Mouse (Mus musculus): ENCODE data around the gene Pdxdc1.
"Not testable (repeated sequence)": the region's sequence is repeated elsewhere in the genome, so short reads cannot be mapped to it uniquely, and the experiment has no call there.

Pdxdc1 gene

GRCm38 (mm10) chr16:13902888-13903483 lies at the start of gene Pdxdc1, which contains the start of gene Mpv17l:
Gene Pdxdc1, minus strand, starts transcription at chr16:13903131.
Gene Mpv17l, plus strand, starts transcription at chr16:13903161.
- DNase-seq (ENCODE audit: extremely low read depth, insufficient read length, low spot score) = peak; percentile 100

DNA sequence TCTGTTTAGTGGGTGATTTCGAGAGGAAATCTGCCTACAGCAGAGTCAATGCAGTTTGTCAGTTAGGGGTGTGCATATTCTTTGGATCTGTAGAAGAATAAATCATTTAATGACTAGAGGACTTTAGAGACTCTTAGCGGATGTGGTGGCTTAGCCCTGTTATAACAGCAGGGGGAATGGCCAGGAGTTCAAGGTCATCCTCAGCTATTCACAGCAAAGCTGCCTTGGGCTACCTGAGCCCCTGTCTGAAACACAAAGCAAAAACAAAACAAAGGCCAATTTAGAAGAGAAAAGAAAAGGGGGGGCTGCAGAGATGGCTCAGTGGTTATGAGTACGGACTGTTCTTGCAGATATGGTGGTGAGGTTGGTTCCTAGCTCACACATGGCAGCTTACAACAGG lies 48.3 kb upstream of the Pdxdc1 start:
- no peak for DNase-seq (ENCODE audit: extremely low read depth, insufficient read length, low spot score)

DNA sequence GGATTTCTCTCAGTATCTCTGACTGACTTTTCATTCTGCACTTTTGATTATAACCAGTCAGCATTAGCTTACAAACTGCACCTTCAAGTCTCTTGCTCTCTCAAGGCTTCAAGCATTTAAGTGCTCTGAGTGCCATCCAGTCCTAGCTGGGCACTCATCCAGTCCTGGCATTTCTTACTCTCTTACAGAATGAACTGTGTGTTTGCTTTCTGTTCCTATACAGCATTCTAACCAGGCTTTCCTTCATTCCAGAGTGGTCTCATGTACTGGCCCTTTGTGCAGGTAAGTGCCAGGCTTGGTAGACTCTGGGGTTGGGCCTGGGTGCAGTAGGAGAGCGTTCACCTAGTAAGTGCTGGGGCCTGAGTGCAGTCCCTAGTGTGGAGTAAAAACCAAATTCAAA lies 43.4 kb upstream of the Pdxdc1 start:
- no peak for DNase-seq (ENCODE audit: extremely low read depth, insufficient read length, low spot score)

DNA sequence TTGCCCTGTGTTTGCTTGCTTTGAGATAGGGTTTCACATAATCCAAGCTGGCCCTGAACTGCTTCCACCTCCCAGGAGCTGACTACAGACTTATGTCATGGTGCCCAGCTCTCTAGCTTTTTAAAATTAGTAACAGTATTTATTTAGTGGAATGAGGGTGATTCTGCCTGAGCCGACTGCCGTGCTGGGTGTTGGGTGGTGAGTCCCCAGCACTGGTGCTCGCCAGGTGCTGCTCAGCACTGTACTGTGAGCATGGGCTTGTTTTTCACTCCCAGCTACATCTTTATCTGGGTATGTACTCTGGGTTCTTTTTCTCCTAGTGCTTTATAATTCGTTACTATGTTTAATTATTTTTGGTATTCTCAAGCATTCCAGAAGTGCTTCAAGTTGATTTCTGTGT lies 42.2 kb upstream of the Pdxdc1 start:
- DNase-seq (ENCODE audit: extremely low read depth, insufficient read length, low spot score) = no peak

GRCm38 (mm10) chr16:13944752-13945151 lies 41.8 kb upstream of the Pdxdc1 start:
- no peak for DNase-seq (ENCODE audit: extremely low read depth, insufficient read length, low spot score)

DNA sequence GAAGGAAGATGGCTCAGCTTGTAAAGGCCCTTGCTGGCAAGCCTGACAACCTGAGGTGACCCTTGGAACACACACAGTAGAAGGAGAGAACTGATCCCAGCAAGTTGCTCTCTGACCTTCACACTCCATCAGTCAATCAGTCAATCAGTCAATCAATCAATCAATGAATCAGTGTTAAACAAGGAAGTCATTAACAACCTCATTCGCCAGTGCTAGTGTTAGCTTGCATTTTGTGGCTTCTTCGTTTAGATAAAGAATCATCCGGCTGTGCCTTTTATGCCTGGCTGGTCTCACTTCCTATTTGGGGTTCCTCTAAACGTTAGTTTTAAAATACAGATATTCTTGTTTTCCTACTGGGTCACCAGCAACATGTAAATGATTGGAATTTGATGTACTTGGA lies 41.2 kb upstream of the Pdxdc1 start:
- DNase-seq (ENCODE audit: extremely low read depth, insufficient read length, low spot score) = no peak

DNA sequence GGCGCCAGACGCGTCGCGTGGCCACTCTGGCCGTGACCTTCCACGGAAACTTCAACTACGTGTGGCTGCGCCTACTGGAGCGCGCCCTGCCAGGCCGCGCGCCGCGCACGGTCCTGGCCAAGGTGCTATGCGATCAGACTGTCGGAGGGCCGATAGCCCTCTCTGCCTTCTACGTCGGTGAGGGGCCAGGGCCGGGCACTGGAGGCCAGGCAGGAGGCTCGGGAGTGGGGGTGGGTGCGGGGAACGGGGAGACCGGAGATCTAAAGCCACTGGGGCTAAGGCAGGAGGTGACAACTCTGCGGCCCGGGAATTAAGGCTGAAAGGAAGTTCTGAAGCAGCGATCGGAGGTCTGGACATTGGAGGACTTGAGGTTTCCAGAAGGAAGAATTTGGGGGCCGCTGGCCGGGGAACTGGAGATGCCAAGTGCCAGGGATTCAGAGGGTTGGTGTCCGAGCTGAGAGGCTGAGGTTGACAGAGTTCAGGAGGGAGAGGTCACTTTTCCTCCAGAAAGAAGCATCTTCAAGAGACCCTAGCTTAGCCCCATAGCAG lies 38.0 kb upstream of the Pdxdc1 start:
- DNase-seq (ENCODE audit: extremely low read depth, insufficient read length, low spot score) = no peak

- DNase-seq (ENCODE audit: extremely low read depth, insufficient read length, low spot score) = no peak
These were observed 37.4 kb upstream of the Pdxdc1 start for GRCm38 (mm10) chr16:13940139-13940846.

DNA sequence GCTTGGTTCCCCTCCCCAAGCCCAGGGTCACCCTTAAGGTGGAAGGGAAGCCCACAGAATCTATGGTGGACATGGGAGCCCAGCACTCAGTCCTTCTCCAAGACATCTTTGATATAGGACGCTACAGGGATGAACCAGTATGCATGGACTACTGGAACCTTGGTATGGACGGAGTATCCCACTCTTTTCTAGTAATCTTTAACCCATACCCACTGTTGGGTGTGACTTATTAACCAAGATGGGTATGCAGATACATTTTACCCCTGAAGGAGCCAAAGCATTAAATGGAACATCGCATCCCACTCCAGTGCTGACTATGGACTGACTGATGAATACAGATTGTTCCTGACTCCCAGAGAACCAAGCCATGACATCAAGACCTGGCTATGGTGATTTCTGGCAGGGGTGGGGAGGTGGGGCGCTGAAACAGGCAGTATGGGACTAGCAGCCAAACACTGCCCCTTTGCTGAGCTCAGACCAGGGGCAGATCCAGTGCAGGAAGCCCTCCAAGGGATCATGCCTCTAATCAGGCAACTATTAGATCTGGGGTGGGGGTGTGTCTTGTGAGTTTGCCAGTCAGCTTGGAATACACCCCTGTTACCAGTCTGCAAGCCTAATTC lies 24.6 kb upstream of the Pdxdc1 start:
- DNase-seq (ENCODE audit: extremely low read depth, insufficient read length, low spot score) = no peak

DNA sequence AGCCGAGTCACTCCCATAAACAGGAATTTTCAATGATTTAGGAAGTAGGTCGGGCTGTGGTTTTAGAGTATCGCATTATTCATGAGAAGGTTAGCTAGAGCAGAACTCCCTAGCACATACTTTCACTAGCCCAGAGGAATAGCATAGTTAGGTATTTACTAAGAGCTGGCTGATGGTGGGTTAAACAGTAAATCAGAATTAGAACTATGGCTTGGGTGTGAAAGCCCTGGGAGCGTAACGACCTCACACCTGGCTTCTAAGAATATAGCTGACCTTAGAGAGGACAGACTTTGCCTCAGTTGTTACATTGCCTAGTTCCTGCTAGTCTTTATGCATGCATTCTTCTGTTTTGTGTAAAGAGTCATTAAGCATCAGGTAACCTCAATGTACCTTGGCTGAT lies 20.0 kb upstream of the Pdxdc1 start:
- DNase-seq (ENCODE audit: extremely low read depth, insufficient read length, low spot score) = not testable (repeated sequence)

- not testable (repeated sequence) for DNase-seq (ENCODE audit: extremely low read depth, insufficient read length, low spot score)
These were observed 19.6 kb upstream of the Pdxdc1 start for GRCm38 (mm10) chr16:13922499-13922898.

DNA sequence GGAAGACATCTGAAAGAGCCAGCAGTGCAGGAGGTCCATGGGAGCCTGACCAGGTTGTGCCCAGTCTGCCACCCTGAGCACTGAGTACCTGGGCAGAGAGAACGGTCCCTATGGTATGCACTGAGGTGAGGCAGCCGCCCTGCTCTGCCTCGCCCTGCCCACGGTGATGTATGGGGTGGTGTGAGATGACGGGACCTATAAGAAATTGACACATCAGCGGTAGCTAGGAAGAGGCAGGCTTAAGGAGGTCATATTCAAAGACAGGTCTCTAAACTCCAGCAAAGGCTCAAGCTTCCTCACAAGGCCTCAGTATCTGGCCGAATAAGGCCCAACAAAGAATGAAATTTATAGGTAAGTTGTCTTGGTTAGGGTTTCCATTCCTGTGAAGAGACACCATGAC lies 18.9 kb upstream of the Pdxdc1 start:
- DNase-seq (ENCODE audit: extremely low read depth, insufficient read length, low spot score) = no peak

GRCm38 (mm10) chr16:13921063-13921462 lies 18.1 kb upstream of the Pdxdc1 start:
- DNase-seq (ENCODE audit: extremely low read depth, insufficient read length, low spot score) = no peak

GRCm38 (mm10) chr16:13920093-13920492 lies 17.2 kb upstream of the Pdxdc1 start:
- no peak for DNase-seq (ENCODE audit: extremely low read depth, insufficient read length, low spot score)

DNA sequence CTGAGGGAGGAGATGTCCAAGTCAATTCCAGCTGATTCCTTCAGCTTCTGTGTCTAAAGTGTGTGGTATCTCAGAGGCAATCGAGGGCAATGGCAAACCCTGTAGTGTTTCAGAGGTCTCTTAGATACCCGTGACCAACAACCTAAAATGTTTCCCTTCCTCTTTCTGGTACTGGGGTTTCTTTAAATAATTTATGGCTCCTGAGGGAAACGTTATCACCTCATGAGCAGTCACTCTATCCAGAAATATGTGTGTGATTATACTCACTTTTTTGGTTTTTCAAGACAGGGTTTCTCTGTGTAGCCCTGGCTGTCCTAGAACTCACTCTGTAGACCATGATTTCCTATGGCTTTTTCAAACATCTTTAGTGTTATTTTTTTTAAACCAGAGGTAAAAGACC lies 4.4 kb upstream of the Pdxdc1 start:
- no peak for DNase-seq (ENCODE audit: extremely low read depth, insufficient read length, low spot score)

GRCm38 (mm10) chr16:13903488-13903887 lies 557 bp upstream of the Pdxdc1 start:
- DNase-seq (ENCODE audit: extremely low read depth, insufficient read length, low spot score) = no peak

- no peak for DNase-seq (ENCODE audit: extremely low read depth, insufficient read length, low spot score)
These were observed 517 bp downstream of the Pdxdc1 start for GRCm38 (mm10) chr16:13902397-13902831.

GRCm38 (mm10) chr16:13898981-13899380 lies 4.0 kb downstream of the Pdxdc1 start:
- no peak for DNase-seq (ENCODE audit: extremely low read depth, insufficient read length, low spot score)

DNA sequence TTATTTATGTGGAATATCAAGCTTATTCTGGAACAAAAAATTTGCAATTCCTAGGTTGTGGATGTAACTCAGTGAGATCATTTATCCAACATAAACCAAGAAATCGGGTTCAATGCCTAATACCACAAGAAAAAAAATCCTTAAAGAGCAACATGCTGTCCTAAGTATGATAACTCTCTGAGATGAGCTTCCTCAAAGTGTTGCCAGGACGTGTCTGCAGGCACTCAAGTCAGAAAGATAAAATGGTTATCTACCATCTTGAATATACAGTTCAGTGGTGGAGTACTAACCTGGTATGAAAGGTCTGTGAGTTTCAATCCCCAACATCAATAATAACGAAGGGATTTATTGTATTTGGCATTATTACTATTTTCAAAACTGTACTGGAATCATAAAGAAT lies 6.6 kb downstream of the Pdxdc1 start:
- no peak for DNase-seq (ENCODE audit: extremely low read depth, insufficient read length, low spot score)

GRCm38 (mm10) chr16:13895740-13896139 lies 7.2 kb downstream of the Pdxdc1 start:
- DNase-seq (ENCODE audit: extremely low read depth, insufficient read length, low spot score) = no peak

DNA sequence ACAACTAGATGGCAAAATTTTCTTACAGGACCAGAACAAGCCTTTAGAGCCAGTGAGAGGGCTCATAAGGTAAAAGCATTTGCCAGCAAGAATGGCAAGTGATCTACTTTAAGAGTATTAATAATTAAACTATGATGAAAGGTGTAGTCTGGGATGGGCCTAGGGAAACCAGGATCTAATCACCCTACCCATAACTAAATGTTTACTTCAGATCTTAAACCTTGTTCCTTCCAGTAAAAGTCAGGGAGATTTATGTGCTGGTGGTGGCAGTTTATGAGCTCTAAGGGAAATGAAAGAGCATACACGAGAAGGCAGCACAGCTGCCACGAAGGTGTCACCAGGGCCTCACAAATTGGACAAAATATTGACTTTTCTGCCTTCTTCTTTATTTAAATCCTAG lies 8.8 kb downstream of the Pdxdc1 start:
- no peak for DNase-seq (ENCODE audit: extremely low read depth, insufficient read length, low spot score)

DNA sequence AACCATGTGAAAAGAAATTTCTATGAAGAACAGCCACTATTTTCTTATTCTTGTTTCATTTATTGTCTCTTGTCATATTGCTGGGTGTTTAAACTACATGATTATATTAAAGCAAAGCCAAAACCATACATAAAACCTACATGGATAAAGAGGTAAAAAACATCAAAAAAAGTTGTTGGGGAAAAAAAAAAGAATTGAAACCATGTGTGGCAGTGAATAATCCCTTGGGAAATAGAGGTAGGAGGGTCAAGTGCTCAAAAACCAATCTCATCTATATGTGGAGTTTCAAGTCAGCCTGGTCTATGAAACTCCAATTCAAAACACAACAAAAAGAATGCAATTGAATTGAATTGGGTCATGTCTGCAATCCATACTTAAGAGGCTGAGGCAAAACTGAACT lies 10.1 kb downstream of the Pdxdc1 start:
- DNase-seq (ENCODE audit: extremely low read depth, insufficient read length, low spot score) = no peak

Measured in 3134 (cell line).